Mouse (Mus musculus) urinary bladder, postnatal 25 days (tissue): Measurements from ENCODE around the gene Aes.

Experiments
- DNase-seq: peaks from one replicate; pipeline ENCODE4 v3.0.0; 2022; ENCODE audit warnings: low spot score

Gene Aes

GRCm38 (mm10) chr10:81559163-81559626 is at the start of gene Aes:
Gene Aes, plus strand, starts transcription at chr10:81559488.
- peak; percentile 77 for DNase-seq

GRCm38 (mm10) chr10:81510246-81510810 is 49.0 kb upstream of the Aes start:
- no peak for DNase-seq

DNA sequence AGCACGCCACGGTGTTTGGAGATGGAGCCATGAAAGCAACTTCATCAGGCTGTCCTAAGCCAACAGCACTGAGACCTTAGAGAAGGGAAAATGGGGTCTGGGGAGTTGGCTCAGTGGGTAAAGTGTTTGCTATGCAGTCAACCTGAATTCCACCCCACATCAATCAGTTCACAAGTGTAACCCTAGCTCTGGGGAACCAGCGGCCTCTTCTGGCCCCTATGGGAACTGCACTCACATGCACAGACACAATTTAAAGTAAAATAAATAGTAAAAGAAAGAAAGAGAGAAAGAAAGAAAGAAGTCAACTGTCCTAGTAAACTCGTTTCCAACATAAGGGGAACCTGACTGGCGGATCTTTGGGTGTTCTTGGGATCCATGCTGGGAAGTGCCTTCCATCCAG is 45.5 kb upstream of the Aes start:
- DNase-seq, result no peak

DNA sequence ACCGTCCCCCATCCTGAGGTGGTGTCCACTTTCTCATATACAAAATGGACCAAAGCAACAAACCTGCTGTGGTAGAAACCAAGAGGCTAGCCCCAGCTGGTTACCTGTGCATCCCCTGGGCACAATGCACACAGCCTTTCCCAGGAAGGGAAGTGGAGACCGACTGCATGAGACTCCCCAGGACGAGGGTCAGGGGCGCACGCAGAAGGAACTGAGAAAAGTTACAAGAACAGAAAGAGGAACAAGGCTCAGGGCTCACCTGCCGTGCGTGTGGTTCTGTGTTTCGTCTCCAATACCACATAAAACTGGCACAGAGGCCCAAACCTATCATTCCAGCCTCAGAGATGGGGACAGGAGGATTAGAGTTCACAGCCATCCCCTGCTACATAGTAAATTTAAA is 42.1 kb upstream of the Aes start:
- no peak for DNase-seq

GRCm38 (mm10) chr10:81518546-81518945 is 40.7 kb upstream of the Aes start:
- peak; percentile 66 for DNase-seq

- DNase-seq, result no peak
Measured at GRCm38 (mm10) chr10:81519227-81519977, 39.9 kb upstream of the Aes start.

- DNase-seq, result no peak
Measured at GRCm38 (mm10) chr10:81519978-81520365, 39.3 kb upstream of the Aes start.

GRCm38 (mm10) chr10:81523142-81523541 is 36.1 kb upstream of the Aes start:
- DNase-seq, result no peak

DNA sequence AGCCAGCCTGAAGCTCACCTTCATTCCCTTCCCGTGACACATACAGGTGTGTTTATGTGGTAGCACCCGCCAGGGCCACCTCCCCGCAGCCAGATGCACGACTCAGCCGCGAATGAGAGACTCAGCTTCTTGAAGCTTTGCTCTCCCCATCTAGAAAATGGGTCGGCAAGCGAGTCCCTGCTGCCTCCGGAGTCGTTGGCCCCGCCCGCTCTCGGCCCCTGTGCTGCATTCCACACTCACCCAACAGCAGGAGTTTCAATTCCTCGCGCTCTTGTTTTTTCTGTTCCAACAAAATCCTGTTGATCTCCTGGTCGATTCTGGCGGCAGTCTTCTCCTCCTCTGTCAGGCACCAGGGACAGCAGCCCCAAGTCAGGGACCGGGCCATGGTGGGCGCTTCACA is 35.7 kb upstream of the Aes start:
- DNase-seq, result no peak

DNA sequence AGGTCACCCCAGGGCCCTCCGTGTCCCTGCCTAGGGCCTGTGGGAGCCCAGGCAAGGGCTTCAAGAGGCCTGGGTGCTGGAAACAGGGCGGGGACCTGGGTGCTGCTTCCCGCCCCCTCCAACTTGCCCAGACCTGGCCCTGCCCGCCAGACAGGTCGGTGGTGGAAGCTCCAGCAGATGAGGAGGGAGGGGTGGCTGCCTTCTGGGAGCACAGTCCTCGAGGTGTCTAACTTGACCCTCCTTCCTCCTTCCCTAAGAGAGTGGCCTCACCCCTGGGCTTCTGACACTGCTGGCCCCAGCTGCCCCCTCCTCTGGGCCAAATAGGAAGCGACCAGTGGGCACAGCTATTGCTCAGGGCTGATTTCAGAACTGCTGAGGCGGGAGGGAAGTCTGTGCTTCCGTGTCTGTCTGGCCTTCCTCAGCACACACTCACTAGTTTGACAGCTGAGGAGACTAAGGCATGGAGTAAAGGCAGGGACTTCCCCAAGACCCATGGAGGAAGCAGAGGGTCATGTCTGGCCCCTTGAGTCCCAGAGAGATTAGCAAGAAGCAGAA is 35.2 kb upstream of the Aes start, which contains the start of gene Gna15:
Gna15 (minus strand) TSS at position 175 of the 555 bp plus-strand sequence.
- peak; percentile 54 for DNase-seq

DNA sequence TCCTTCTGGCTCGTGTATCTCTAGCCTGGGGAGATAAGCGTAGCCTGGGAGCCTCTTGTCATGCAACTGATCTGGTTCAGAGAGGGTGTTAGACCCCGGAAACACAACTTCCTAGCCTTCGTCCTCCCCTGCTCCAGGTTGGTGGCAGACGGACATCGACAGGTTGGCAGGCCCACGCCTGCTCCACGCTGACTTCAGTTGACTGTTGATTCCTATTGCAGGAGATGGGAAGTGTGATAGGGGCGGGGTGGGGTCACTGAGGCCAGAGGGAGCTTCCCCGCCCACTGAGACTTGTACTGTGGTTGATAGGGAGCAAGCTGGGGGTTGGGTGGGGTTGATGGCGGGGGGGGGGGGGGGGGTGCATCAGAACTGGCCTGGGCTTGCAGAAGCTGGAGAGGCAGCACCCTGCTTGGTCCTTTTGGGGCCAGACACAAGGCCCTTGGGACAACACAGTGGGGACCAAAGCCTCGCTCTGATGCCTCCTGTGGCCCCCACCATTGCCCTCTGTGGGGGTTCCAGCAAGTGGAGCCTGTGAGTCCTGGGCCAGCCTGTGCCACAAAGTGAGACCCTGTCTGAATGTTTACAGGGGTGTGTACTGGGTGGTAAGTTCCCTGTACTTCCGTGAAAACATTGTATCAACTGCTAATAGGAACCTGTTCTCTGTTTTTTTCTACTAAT is 34.1 kb upstream of the Aes start:
- peak; percentile 33 for DNase-seq

- DNase-seq, result peak; percentile 87
Measured at GRCm38 (mm10) chr10:81526779-81527178, 32.5 kb upstream of the Aes start.

DNA sequence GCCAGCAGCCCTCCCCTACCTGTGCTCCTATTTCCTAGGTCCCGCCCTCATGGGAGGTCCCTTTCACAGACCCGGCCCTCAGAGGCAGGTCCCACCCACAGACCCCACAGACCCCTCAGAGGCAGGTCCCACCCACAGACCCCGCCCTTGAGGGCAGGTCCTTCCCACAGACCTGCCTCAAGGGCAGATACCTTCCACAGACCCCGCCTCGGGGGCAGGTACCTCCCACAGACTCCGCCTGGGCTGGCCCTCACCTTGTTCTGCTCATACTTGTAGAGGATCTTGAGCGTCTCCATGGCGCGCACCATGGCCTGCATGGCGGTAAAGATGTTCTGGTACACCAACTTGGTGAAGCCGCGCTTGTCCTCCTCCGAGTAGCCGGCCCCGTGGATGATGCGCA is 24.5 kb upstream of the Aes start:
- no peak for DNase-seq

DNA sequence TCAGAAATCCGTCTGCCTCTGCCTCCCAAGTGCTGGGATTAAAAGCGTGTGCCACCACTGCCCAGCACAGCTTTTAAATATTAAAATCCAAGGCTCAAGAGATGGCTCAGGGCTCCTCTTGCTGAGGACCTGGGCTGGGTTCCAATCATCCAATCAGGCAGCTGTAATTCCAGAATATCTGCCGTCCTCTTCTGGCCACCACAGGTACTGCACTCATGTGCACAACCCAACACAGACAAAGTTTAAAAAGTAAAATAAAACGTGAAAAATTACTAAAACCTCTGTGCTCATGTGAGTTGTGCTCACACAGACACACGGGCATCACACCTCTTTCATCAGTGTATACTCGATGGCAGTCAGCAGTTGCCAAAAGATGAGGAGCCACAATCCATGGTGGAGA is 22.6 kb upstream of the Aes start:
- no peak for DNase-seq

DNA sequence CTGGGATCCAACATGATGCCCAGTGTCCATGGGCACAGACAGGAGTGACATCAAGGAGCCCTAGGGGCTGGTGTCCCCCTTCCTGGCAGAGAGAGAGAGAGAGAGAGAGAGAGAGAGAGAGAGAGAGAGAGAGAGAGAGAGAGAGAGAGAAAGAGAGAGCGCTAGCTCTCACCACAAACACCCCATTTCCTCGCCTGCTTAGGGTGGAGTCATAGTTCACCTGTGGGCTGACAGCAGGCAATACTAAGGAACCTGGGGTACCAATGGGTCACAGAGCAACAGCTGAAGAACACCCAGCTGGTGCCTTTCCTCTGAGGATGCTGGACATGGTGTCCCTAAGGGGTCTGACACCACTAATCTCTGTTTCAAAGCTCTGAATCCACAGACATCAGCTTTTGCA is 21.9 kb upstream of the Aes start:
- no peak for DNase-seq

DNA sequence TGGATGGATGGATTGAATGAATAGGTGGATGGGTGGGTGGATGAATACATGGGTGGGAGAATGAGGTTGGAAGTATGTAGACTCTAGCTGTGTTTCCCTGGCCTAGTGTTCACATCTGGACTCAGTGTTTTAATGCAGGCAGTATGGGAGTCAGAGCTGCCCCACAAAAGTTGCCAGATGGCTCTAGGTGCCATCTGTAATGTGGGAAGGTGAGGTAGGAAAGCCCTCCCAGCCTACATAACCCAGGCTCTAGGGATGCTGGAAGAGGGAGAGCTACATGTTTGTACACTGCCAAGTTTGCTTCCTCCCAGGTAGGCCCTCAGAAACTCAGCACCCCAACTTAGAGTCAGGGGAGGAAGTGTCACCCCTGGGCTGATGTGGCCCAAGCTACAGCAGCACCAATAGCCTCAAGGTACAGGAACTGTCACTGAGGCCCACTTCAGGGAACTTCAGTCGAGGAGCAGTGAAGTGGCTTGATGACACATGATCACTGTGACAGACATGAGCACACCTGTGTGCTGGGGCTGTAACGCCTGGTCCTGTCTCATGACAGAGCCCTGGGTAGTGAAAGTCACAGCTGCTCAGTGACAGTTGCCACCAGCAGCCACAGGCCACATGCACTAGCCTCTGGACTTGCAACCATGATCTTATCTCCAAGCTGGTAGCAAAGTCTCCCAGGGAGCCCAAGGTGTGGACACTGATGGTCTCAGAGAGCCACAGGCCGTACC is 20.8 kb upstream of the Aes start:
- no peak for DNase-seq

- no peak for DNase-seq
Measured at GRCm38 (mm10) chr10:81541363-81541762, 17.9 kb upstream of the Aes start.

- peak; percentile 31 for DNase-seq
Measured at GRCm38 (mm10) chr10:81541803-81542202, 17.5 kb upstream of the Aes start.

GRCm38 (mm10) chr10:81542727-81543460 is 16.4 kb upstream of the Aes start:
- DNase-seq, result no peak

- no peak for DNase-seq
Measured at GRCm38 (mm10) chr10:81543633-81544032, 15.7 kb upstream of the Aes start.
